Mouse (Mus musculus) 3T3-L1 (cell line): ENCODE data around the gene Syde2.
A peak's percentile ranks its signal among the peaks of the same experiment; 100 is the strongest.

Experiments used
- DNase-seq: peaks from one replicate; pipeline ENCODE4 v3.0.0-alpha.2; 2015; ENCODE audit warnings: low read depth, low spot score

The Syde2 gene

DNA sequence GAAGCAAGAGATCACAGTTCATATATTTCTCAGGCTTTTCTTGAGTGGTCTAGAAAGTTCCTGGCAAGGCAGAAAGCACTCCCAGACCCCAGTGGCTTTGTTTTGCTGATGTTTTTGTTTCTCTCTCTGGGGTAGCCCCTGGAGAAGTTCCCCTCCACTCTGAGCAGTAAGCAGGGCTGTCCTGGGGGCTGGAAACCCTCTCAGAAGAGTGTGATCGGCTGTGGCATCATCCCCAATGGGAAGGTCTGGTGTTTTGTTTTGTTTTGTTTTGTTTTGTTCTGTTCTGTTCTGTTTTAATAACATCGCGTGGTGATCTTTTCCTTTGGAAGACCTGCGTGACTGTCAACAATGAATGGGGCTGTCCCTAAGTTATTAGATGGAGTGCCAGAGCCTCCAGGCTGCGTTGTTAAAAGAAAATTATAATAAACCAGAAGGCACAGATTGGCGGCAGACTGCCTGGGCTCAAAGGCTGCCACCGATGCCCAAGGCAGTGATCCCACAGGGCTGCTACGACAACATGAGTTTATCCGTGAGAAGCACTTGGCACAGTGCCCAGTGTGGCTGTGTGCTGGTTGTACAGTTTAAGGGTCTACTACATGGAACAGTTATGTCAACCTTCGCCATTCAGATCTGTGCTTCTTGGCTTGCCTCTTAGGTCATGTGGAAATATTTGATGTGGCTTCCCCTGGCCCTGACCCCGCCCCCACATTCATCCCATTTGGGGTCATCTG lies 63.8 kb downstream of the Syde2 start:
- no peak for DNase-seq

DNA sequence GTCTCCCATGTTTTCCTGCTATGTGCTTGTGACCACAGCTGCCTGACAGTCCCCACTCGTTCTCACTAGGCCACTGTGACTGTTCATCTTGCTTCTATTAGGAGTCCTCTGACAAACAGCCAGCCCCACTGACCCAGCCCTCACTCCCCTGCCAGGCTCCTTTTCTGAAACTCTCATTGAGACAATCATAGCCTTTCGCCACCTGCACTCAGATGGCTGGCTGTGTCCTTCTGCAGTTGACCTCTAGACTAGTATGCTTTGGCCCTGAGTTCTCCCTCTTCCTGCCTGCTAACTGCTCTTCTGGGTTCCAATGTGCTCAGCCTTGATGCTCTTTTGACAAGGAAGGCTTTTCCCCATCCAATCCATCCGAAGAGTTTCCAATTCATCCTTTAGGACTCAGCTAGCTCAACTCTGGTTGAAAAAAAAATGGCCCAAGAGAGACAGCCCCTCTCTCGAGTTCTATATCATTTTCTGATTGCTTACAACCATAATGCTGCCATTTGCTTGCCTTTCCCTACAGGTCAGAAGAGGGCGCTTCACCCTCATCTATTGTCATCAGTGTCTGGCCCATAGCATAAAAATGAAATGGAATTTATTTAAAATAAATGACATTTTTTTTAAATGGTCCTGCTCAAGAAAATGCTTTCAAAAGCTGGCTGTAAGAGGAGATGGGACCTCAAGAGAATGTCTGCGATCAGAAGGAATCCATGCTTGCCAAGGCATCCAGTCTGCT lies 65.6 kb downstream of the Syde2 start:
- no peak for DNase-seq

DNA sequence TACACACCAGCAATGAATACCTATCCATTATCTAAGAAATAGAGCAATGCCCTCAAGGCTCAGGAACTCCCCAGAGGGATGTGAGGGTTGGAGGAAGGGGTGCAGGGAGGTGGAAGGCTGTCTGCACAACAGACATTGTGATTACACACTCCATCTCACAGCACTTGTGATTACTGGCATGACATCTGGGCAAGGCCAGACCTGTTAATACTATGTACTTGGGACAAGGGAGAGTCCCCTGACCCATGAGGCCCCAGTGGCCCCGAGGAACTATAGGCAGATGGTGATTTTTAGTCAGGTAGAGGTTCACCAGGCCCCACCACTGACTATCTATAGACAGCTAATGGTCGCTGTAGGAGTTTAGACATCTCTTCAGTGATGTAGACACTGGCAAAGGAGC lies 66.2 kb downstream of the Syde2 start:
- DNase-seq: no peak

DNA sequence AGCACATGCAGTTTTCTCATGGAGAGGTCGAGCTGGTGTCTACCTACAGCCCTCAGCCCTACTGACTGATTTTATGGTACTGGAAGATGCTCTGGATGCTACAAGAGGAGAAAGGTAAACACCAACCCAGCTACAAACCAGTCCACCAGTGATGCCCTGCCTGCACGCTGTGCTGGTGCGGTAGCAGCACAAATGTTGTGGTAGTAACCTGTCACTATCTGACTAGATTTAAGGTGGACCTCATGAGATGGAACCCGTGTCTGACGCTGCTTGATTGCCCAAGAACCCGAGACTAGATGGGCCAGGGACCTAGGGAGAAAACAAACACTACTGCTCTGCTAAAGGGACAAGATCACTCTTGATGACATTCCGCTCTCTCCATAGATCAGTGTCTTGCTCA lies 69.5 kb downstream of the Syde2 start:
- no peak for DNase-seq

DNA sequence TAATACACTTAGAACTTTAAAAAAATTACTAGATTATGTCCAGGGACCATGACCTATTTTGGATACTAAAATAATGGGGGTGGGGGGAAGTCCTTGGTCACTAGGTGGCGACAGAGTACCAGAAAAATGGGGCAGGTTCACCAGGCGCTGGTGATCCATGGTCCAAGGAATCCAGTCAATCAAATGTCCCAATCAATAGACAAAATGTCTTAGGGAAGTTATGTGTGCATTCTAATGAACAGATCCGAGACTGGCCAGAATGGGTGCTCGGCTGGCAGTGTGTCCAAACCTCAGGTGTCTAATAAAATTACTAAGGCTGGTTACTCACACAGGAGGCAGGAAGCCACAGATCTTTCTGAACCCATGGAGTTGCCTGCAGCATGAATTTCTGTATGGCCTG lies 70.6 kb downstream of the Syde2 start:
- DNase-seq: peak; percentile 76

DNA sequence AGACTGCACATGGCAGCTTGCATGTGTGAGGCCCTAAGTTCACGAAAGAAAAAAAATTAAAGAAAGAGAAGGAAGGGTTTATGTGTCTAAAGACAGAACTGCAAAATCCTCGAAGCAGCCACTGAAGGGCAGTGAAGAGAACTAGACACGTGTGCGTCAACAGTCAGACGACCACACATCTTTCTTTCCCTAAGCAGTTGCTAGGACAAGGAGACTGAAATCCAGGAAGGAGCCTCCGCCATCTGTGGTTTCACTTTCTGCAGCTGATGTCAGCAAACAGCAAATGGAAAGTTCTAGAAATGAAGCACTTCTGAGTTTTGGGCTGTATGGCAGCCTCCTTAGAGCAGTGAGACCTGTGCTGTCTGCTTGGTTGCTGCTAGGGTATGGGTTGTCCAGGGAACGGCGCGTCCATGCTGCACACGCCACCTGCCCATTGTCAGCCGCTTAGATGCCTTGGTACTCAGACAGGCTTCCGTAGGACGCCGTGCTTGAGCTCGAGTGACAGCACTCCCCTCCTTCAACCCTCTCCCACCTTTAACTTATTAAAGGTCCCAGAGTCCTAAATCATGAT lies 71.8 kb downstream of the Syde2 start:
- DNase-seq: no peak

DNA sequence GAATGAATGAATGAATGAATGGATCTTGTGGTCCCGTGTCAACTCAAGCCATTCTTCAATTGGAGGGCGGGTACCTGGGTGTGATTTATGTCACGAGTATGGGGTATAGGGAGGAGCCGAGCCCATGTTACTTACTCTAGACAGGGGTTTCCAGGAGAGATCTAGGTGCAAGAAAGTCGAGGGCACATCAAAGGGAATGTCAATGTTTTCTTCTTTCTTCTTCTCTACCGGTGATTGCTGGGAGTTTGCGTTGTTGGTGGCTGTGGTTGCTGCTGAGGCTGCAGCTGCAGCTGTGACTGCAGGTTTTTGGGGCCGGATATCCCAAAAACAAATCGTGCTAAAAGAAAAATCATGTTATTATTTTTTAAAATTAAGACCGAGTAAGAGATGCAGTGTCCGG lies 75.5 kb downstream of the Syde2 start:
- DNase-seq: no peak

DNA sequence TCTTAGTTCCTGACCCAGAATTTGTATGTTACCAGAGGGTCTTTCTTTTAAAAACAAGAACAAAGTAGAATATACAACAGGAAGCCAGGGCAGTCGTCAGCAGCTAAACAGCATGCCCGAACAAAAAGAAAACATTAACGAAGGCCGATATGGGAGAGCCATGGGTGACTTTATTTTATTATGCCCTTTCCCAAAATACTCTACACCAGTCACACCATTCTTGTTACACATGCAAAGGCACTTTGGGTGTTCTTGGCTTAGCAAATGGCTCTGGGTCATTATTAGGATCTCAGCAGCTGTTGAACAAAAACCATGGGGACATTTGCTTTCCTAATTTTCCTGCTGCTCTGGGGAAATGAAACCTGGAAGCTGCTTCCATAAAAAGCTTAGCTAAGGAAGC lies 81.6 kb downstream of the Syde2 start:
- DNase-seq: no peak
